Mouse (Mus musculus): ENCODE data around the gene Olfr462.
A peak's percentile ranks its signal among the peaks of the same experiment; 100 is the strongest.
"Not testable (repeated sequence)": the region's sequence is repeated elsewhere in the genome, so short reads cannot be mapped to it uniquely, and the experiment has no call there.

The Olfr462 gene

GRCm38 (mm10) chr11:87892168-87892567 lies at the start of gene Olfr462:
TSS of gene Olfr462 (minus strand) at chr11:87892268.
- DNase-seq (ENCODE audit: low spot score) = no peak

GRCm38 (mm10) chr11:87935467-87935866 lies 43.4 kb upstream of the Olfr462 start:
- no peak for DNase-seq (ENCODE audit: low spot score)

- no peak for DNase-seq (ENCODE audit: low spot score)
These were observed 41.7 kb upstream of the Olfr462 start for GRCm38 (mm10) chr11:87933731-87934130.

- DNase-seq (ENCODE audit: low spot score) = no peak
These were observed 38.3 kb upstream of the Olfr462 start for GRCm38 (mm10) chr11:87930348-87930747.

GRCm38 (mm10) chr11:87920966-87921365 lies 28.9 kb upstream of the Olfr462 start, which contains the start of gene Olfr464:
TSS of gene Olfr464 (minus strand) at chr11:87920967.
- DNase-seq (ENCODE audit: low spot score) = peak; percentile 70

- DNase-seq (ENCODE audit: low spot score) = no peak
These were observed 28.2 kb upstream of the Olfr462 start for GRCm38 (mm10) chr11:87920301-87920700.

- DNase-seq (ENCODE audit: low spot score) = no peak
These were observed 23.9 kb upstream of the Olfr462 start for GRCm38 (mm10) chr11:87916005-87916404.

GRCm38 (mm10) chr11:87904331-87904730 lies 12.3 kb upstream of the Olfr462 start:
- no peak for DNase-seq (ENCODE audit: low spot score)

GRCm38 (mm10) chr11:87897287-87897686 lies 5.2 kb upstream of the Olfr462 start, which contains the start of gene Olfr463:
TSS of gene Olfr463 (minus strand) at chr11:87897387.
- DNase-seq (ENCODE audit: low spot score) = no peak

GRCm38 (mm10) chr11:87884856-87885255 lies 7.2 kb downstream of the Olfr462 start:
- no peak for DNase-seq (ENCODE audit: low spot score)

GRCm38 (mm10) chr11:87883493-87883892 lies 8.6 kb downstream of the Olfr462 start:
- peak; percentile 60 for DNase-seq (ENCODE audit: low spot score)

- DNase-seq (ENCODE audit: low spot score) = no peak
These were observed 10.4 kb downstream of the Olfr462 start for GRCm38 (mm10) chr11:87881714-87882113.

- no peak for DNase-seq (ENCODE audit: low spot score)
These were observed 12.2 kb downstream of the Olfr462 start for GRCm38 (mm10) chr11:87879826-87880225.

- DNase-seq (ENCODE audit: low spot score) = no peak
These were observed 16.6 kb downstream of the Olfr462 start, which contains the start of gene Epx for GRCm38 (mm10) chr11:87875436-87875835. TSS of gene Epx (minus strand) at chr11:87875536.

GRCm38 (mm10) chr11:87871766-87872165 lies 20.3 kb downstream of the Olfr462 start:
- no peak for DNase-seq (ENCODE audit: low spot score)

GRCm38 (mm10) chr11:87870096-87870495 lies 22.0 kb downstream of the Olfr462 start:
- no peak for DNase-seq (ENCODE audit: low spot score)

- not testable (repeated sequence) for DNase-seq (ENCODE audit: low spot score)
These were observed 25.2 kb downstream of the Olfr462 start for GRCm38 (mm10) chr11:87866891-87867290.

- DNase-seq (ENCODE audit: low spot score) = no peak
These were observed 29.3 kb downstream of the Olfr462 start for GRCm38 (mm10) chr11:87862805-87863204.

- no peak for DNase-seq (ENCODE audit: low spot score)
These were observed 31.6 kb downstream of the Olfr462 start for GRCm38 (mm10) chr11:87860426-87860825.

- DNase-seq (ENCODE audit: low spot score) = no peak
These were observed 32.8 kb downstream of the Olfr462 start for GRCm38 (mm10) chr11:87859273-87859672.

GRCm38 (mm10) chr11:87854550-87854949 lies 37.5 kb downstream of the Olfr462 start:
- no peak for DNase-seq (ENCODE audit: low spot score)

GRCm38 (mm10) chr11:87853597-87853954 lies 38.5 kb downstream of the Olfr462 start:
- no peak for DNase-seq (ENCODE audit: low spot score)

GRCm38 (mm10) chr11:87852690-87853596 lies 39.1 kb downstream of the Olfr462 start, which contains the start of gene Mks1:
TSS of gene Mks1 (plus strand) at chr11:87853215.
- DNase-seq (ENCODE audit: low spot score) = peak; percentile 98
